Mouse (Mus musculus): ENCODE measurements around the gene Ddt. TPM values are rescaled to one million over a fixed set of nuclear protein-coding genes. Genes with fewer than 3 reads are reported as not detected.

The Ddt gene
- polyA plus RNA-seq, 1 experiment from 2014 or later, result 83.0 TPM

Other genes starting within 250 kb of the Ddt start
- gene Lrrc75b, start 213.1 kb downstream of the Ddt start, polyA plus RNA-seq (2016; fragmentation: Nextera tagmentation; extraction: Ambion mirVana), result 10.0 and 10.3 TPM in 2 replicates
- 1.0 and 1.2 TPM in 2 replicates for gene Ggt1, start 211.8 kb downstream of the Ddt start, polyA plus RNA-seq (2016; fragmentation: Nextera tagmentation; extraction: Ambion mirVana)
- 1.0 and 1.7 TPM in 2 replicates for gene Ggt5, start 184.1 kb downstream of the Ddt start, polyA plus RNA-seq (2016; fragmentation: Nextera tagmentation; extraction: Ambion mirVana)
- 2.0 and 2.4 TPM in 2 replicates for gene Susd2, start 129.4 kb downstream of the Ddt start, polyA plus RNA-seq (2016; fragmentation: Nextera tagmentation; extraction: Ambion mirVana)
- gene Cabin1, start 9.1 kb downstream of the Ddt start, polyA plus RNA-seq (2016; fragmentation: Nextera tagmentation; extraction: Ambion mirVana), result 46.3 and 49.2 TPM in 2 replicates
- gene Gm20441, start 7.5 kb upstream of the Ddt start, polyA plus RNA-seq (2016; fragmentation: Nextera tagmentation; extraction: Ambion mirVana), result not detected in 2 replicates
- gene Gstt3, start 8.0 kb upstream of the Ddt start, polyA plus RNA-seq (2016; fragmentation: Nextera tagmentation; extraction: Ambion mirVana), result 1.3 and 2.4 TPM in 2 replicates
- 5.3 and 7.0 TPM in 2 replicates for gene Gstt1, start 25.2 kb upstream of the Ddt start, polyA plus RNA-seq (2016; fragmentation: Nextera tagmentation; extraction: Ambion mirVana)
- not detected in 2 replicates for gene Gstt4, start 49.1 kb upstream of the Ddt start, polyA plus RNA-seq (2016; fragmentation: Nextera tagmentation; extraction: Ambion mirVana)
- 7.7 and 7.9 TPM in 2 replicates for gene Gstt2, start 64.0 kb upstream of the Ddt start, polyA plus RNA-seq (2016; fragmentation: Nextera tagmentation; extraction: Ambion mirVana)
- gene Mif, start 86.8 kb upstream of the Ddt start, polyA plus RNA-seq (2016; fragmentation: Nextera tagmentation; extraction: Ambion mirVana), result 1,213 and 1,289 TPM in 2 replicates
- gene Derl3, start 120.0 kb upstream of the Ddt start, polyA plus RNA-seq (2016; fragmentation: Nextera tagmentation; extraction: Ambion mirVana), result 1.8 and 2.4 TPM in 2 replicates
- 294 and 315 TPM in 2 replicates for gene Smarcb1, start 148.2 kb upstream of the Ddt start, polyA plus RNA-seq (2016; fragmentation: Nextera tagmentation; extraction: Ambion mirVana)
- 5.7 and 7.4 TPM in 2 replicates for gene Chchd10, start 159.7 kb upstream of the Ddt start, polyA plus RNA-seq (2016; fragmentation: Nextera tagmentation; extraction: Ambion mirVana)
- 32.2 and 44.0 TPM in 2 replicates for gene Mmp11, start 163.1 kb upstream of the Ddt start, polyA plus RNA-seq (2016; fragmentation: Nextera tagmentation; extraction: Ambion mirVana)
- gene Gm867, start 167.3 kb upstream of the Ddt start, polyA plus RNA-seq (2016; fragmentation: Nextera tagmentation; extraction: Ambion mirVana), result 0.46 and 0.56 TPM in 2 replicates
- gene Vpreb3, start 169.6 kb upstream of the Ddt start, polyA plus RNA-seq (2016; fragmentation: Nextera tagmentation; extraction: Ambion mirVana), result 0.71 TPM in 1 of 2 replicates, not detected in the other
- not detected in 2 replicates for gene Gm5134, start 181.1 kb upstream of the Ddt start, polyA plus RNA-seq (2016; fragmentation: Nextera tagmentation; extraction: Ambion mirVana)

Measured in midbrain, embryonic 12.5 days (tissue).